Mouse (Mus musculus) heart, embryonic 11.5 days (tissue): Measurements from ENCODE around the gene Wnt7a. TPM values are rescaled to one million over a fixed set of nuclear protein-coding genes. Genes with fewer than 3 reads are reported as not detected.

Experiments used
- ATAC-seq: fragments of 200-750 bp; cut with Nextera tagmentation; replicated peaks from 2 replicates; pipeline ENCODE4 v1.8.0; 2017; ENCODE audit warnings: moderate library complexity; ENCODE audit not compliant: insufficient number of reproducible peaks, low FRiP score, low TSS enrichment
- H3K27ac ChIP-seq: fragments of 300-500 bp; sonication (generic); 2 replicates; pipeline ENCODE4 v1.5.1; 2014; ENCODE audit warnings: mild to moderate bottlenecking, low read depth, low read length
- H3K27me3 ChIP-seq: fragments of 300-500 bp; sonication (generic); 2 replicates; pipeline ENCODE4 v1.6.1; 2014; ENCODE audit warnings: mild to moderate bottlenecking, low read length, mixed read lengths; ENCODE audit not compliant: control insufficient read depth, insufficient read depth
- H3K36me3 ChIP-seq: fragments of 300-500 bp; sonication (generic); 2 replicates; pipeline ENCODE4 v1.6.1; 2014; ENCODE audit warnings: mild to moderate bottlenecking, low read length, moderate library complexity, mixed read lengths; ENCODE audit not compliant: control insufficient read depth, insufficient read depth
- H3K4me1 ChIP-seq: fragments of 300-500 bp; sonication (generic); 2 replicates; pipeline ENCODE4 v1.6.1; 2014; ENCODE audit warnings: low read length; ENCODE audit not compliant: control insufficient read depth, insufficient read depth
- H3K4me2 ChIP-seq: fragments of 300-500 bp; sonication (generic); 2 replicates; pipeline ENCODE4 v1.6.1; 2014; ENCODE audit warnings: mild to moderate bottlenecking, moderate library complexity
- H3K4me3 ChIP-seq: fragments of 300-500 bp; sonication (generic); 2 replicates; pipeline ENCODE4 v1.5.1; 2014; ENCODE audit warnings: low read depth, low read length
- H3K9ac ChIP-seq: fragments of 300-500 bp; sonication (generic); 2 replicates; pipeline ENCODE4 v1.6.1; 2014; ENCODE audit warnings: mild to moderate bottlenecking, low read depth, low read length, moderate library complexity
- H3K9me3 ChIP-seq: fragments of 300-500 bp; sonication (generic); replicated peaks from 2 replicates; pipeline ENCODE4 v1.6.1; 2016; ENCODE audit warnings: low read length; ENCODE audit not compliant: control insufficient read depth
- WGBS: fragments of 180-500 bp; shearing (Covaris S2); extraction: QIAGEN DNeasy Blood & Tissue Kit; methylation state at CpG from one replicate; pipeline ENCODE4 v1.1.7; 2014; ENCODE audit not compliant: insufficient replicate concordance; 5-methylcytosine and 5-hydroxymethylcytosine counted together
- polyA plus RNA-seq: library from polyadenylated mRNA; unstranded; fragments of >200 nt; fragmentation: Nextera tagmentation; extraction: Ambion mirVana; gene quantifications from 2 replicates; pipeline ENCODE4 v1.2.1, GENCODE M21; 2014

Wnt7a gene
- polyA plus RNA-seq, 1 experiment from 2014 or later, result 0.11 TPM

DNA sequence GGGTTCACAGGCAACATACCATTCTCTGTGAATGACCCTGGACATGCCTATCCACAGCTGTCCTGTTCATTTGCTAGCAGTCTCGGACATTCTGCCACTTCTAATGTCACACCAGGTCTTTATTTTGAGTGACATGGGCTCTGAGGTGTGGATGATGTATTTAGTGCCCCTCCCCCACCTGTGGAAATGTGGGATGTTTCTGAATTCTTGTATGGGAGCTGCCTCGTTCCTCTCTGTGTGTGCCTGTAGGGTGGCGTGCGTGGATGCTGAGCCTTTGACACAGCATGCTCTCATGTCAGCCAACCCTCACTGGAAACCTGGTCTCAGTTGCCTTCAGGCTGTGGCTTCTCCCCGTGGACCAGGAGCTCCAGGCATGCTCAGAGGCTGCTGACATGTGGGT is 66.1 kb downstream of the Wnt7a start:
- Histone ChIP-seq H3K9me3 (no peaks in the 10 kb centered on the region), H3K4me1 (no peaks in the 10 kb centered on the region), H3K27ac (no peak overlapping the region), H3K27me3 (peaks cover 31% of the 10 kb centered on the region), H3K9ac (no peak overlapping the region), H3K4me2 (no peak overlapping the region), H3K36me3 (no peaks in the 10 kb centered on the region), H3K4me3 (no peak overlapping the region)
- no peak for ATAC-seq
- WGBS, result 59% methylated on average over 5 of the region's 5 CpGs

DNA sequence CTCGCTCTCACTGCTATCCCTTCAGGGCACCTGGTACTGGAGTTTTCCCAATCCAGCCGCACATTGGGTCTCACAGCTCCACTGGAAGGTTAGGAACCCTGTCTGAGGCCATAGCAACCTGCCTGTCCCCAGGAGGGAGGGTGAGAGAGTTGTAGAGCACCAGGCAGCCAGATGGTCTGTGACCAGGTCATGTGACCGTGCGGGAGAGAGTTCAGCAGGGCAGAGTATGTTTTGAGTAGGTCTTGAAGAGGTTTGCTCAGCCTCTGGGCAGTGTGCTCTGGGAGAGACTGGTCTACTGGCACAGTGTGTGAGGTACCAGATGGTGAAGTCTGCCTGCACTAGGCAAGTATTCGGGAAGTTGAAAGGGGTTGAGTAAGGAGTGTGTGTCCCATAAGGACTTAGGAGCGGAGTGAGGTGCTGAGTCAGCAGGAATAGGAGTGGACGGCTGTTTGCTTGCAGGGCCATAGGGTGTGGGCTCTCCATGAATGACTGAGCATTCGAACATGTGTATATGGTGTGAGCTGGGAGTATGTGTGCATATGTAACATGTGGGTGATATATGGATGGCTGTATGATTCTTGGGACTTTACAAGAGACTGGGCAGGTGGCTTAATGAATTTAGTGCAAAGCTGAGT is 71.4 kb downstream of the Wnt7a start:
- no peak overlapping the region for H3K4me3 ChIP-seq
- H3K4me1 ChIP-seq, result no peaks in the 10 kb centered on the region
- H3K9ac ChIP-seq, result no peak overlapping the region
- H3K27me3 ChIP-seq, result peaks cover 3% of the 10 kb centered on the region; the same call in 1 of the 2 replicates
- H3K9me3 ChIP-seq, result no peaks in the 10 kb centered on the region
- H3K36me3 ChIP-seq, result no peaks in the 10 kb centered on the region
- 77% methylated on average over 8 of the region's 8 CpGs for WGBS
- no peak overlapping the region for H3K4me2 ChIP-seq
- no peak overlapping the region for H3K27ac ChIP-seq
- no peak for ATAC-seq

DNA sequence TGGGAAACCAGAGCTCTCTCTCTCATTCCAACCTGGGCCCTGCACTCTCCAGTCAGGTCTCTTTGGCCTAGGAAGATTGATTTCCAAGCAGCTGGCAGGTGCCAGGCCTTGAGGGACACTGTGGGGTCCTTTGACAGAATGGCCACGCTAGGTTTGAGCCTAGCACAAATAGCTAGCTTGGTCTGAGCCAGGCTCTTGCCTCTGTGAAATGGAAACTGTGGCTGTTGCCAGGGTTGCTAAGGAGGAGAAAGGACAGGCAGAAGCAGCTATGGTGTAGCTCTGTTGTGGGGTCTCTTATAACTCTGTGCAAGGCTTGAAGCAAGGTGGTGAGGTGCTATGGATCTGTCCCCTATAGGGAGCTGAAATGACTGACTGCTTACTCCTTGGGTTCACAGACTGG is 75.7 kb downstream of the Wnt7a start:
- no peak for ATAC-seq
- Histone ChIP-seq H3K9me3 (no peaks in the 10 kb centered on the region), H3K27me3 (peaks cover 7% of the 10 kb centered on the region), H3K4me3 (no peak overlapping the region), H3K9ac (no peak overlapping the region), H3K4me2 (no peak overlapping the region), H3K36me3 (no peaks in the 10 kb centered on the region), H3K4me1 (no peaks in the 10 kb centered on the region), H3K27ac (no peak overlapping the region)
- WGBS, result 65% methylated on average over 1 of the region's 1 CpGs

DNA sequence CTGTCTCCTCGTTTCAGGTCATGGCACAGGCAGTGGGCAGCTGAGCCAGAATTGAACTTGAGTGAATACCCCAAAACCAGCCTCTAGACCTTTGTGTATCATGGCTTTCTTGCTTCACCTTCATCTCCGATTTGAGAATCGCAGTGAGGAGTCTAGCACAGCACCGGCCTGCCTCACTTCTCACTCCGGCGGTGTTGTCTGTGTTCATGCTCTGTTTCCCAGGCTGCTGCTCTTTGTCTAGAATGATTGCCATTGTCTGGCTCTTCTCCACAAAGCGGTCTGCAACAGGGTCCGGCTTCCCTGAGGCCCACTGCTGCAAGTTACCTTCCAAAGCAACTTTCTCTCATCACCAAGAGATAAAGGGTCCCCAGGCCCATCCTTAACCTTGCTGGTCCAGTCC is 79.3 kb downstream of the Wnt7a start:
- ATAC-seq, result no peak
- no peak overlapping the region for H3K4me3 ChIP-seq
- WGBS, result 87% methylated on average over 8 of the region's 8 CpGs
- H3K27ac ChIP-seq, result no peak overlapping the region
- H3K36me3 ChIP-seq, result no peaks in the 10 kb centered on the region
- no peaks in the 10 kb centered on the region for H3K4me1 ChIP-seq
- H3K9me3 ChIP-seq, result no peaks in the 10 kb centered on the region
- no peak overlapping the region for H3K9ac ChIP-seq
- no peak overlapping the region for H3K4me2 ChIP-seq
- H3K27me3 ChIP-seq, result peaks cover 7% of the 10 kb centered on the region; the same call in 1 of the 2 replicates

DNA sequence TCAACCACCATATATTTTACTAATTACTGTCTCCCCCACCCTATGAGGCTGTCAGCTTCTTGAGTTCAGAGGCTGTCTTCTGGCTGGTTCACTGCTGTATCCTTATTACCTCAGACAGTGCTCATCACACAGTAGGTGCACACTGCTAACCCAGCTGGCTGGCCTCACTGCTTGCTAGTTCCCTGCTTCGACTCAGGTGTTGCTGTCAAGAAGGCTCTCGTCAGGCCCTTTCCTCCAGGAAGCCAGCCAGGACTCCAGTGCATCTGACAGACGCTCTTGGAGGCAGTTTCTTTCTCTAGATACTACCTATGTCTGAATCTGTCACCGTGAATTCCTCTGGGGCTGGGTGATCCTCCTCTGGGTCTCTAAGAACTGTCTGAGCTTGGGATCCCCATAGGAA is 85.6 kb downstream of the Wnt7a start:
- Histone ChIP-seq H3K4me1 (no peaks in the 10 kb centered on the region), H3K27me3 (peaks cover 7% of the 10 kb centered on the region; the same call in 1 of the 2 replicates), H3K4me2 (no peak overlapping the region), H3K36me3 (no peaks in the 10 kb centered on the region), H3K4me3 (no peak overlapping the region), H3K9me3 (no peaks in the 10 kb centered on the region), H3K27ac (no peak overlapping the region), H3K9ac (no peak overlapping the region)
- 79% methylated on average over 4 of the region's 4 CpGs for WGBS
- ATAC-seq, result no peak

DNA sequence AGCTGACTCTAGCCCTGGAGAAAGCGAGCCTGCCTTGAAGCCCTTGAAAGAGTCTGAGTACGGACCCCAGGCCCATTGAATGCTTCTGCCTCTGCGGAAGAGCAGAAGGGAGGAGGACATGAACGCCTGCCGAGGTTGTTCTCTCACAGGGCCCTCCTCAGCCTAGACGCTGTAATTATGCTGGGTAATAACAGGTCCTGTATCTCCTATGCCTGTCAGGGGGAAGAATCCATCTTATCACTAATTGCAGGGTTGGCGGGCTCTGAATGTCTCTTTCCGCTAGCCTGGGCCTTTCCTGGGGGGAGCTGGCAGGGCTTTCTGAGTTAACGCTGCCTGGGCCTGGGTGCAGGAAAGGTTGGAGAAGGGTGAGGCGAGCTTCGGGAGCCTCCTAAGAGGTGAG is 86.4 kb downstream of the Wnt7a start:
- Histone ChIP-seq H3K9me3 (no peaks in the 10 kb centered on the region), H3K27me3 (peaks cover 7% of the 10 kb centered on the region; the same call in 1 of the 2 replicates), H3K4me1 (no peaks in the 10 kb centered on the region), H3K4me2 (no peak overlapping the region), H3K36me3 (no peaks in the 10 kb centered on the region), H3K9ac (no peak overlapping the region), H3K27ac (no peak overlapping the region), H3K4me3 (no peak overlapping the region)
- WGBS, result 55% methylated on average over 11 of the region's 11 CpGs
- no peak for ATAC-seq

DNA sequence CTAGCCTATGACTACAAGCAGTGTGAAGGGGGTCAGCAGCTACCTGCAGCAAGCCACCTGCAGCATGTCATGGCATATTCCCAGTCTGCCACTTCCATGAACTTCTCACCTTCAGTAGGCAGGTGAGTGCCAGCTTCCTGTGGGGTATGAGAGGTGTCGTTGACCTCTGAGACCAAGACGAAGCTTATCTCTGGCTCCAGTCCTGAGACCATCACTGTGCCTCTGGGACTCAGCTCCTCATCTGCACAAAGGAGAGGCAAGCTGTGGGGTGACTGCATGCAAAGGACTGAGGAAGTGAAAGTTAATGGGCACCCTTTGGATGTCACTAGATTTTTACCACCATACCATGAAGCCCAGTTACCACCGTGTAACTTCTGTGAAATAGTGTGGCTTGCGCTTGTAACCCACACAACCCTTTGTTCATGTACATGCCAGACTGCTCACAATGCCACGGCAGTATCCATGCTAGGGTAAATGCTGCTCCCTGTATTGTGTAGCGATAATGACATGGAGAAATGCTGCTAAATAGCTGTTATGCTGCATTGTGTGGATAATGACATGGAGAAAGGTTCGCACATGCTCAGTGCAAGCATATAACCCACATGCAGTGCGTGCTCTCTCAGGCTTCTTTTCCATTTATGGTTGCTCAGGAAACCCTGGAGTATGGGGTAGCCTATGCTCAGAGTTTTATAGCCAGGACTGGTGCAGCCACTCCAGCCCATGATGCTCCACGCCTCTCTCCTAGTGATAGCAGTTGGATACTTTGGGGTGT is 89.0 kb downstream of the Wnt7a start:
- 84% methylated on average over 9 of the region's 9 CpGs for WGBS

More for the DNA sequence above, 89.0 kb downstream of the Wnt7a start:
- no peak overlapping the region for H3K27ac ChIP-seq
- peaks cover 2% of the 10 kb centered on the region; the same call in 1 of the 2 replicates for H3K9me3 ChIP-seq
- ATAC-seq, result no peak
- no peak overlapping the region for H3K9ac ChIP-seq
- no peaks in the 10 kb centered on the region for H3K4me1 ChIP-seq
- no peak overlapping the region for H3K4me2 ChIP-seq
- H3K36me3 ChIP-seq, result no peaks in the 10 kb centered on the region
- peaks cover 10% of the 10 kb centered on the region; the same call in 1 of the 2 replicates for H3K27me3 ChIP-seq
- no peak overlapping the region for H3K4me3 ChIP-seq
